Mouse (Mus musculus): Measurements from ENCODE around the gene G6pdx. TPM values are rescaled to one million over a fixed set of nuclear protein-coding genes. Genes with fewer than 3 reads are reported as not detected.

G6pdx gene
- polyA plus RNA-seq, 1 experiment from 2014 or later, result 24.3 TPM

- 13% methylated on average over 30 of the region's 30 CpGs for WGBS (ENCODE audit: insufficient replicate concordance)
Observed at GRCm38 (mm10) chrX:74392535-74393443, 36.2 kb downstream of the G6pdx start, which contains the start of the genes Fam3a and Ikbkg. Fam3a (minus strand) TSS chrX:74393272. Ikbkg (plus strand) TSS chrX:74393290.

DNA sequence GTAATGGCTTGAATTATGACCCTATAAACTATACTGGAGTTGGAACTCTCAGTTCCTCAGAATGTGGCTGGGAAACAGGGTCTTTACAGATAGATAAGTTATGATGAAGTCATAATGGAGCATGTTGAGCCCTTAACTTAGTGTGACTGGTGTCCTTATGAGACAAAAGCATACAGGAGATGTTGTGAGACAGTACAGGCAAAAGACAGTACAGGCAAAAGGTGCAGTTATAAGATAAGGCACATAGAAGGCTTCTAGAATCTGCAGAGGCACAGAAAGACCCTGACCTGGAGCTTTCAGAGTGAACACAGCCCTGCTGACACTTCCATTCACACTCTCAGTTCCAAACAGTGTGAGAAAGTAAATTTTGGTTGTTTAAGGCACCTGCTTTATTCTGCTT is 40.8 kb downstream of the G6pdx start:
- H3K4me3 ChIP-seq (ENCODE audit: low read depth, low read length), result no peak overlapping the region
- H3K9me3 ChIP-seq (ENCODE audit: low read length), result no peaks in the 10 kb centered on the region
- H3K27me3 ChIP-seq (ENCODE audit: insufficient read depth, low read length), result no peaks in the 10 kb centered on the region
- H3K4me1 ChIP-seq (ENCODE audit: insufficient read depth), result peaks cover 2% of the 10 kb centered on the region; the same call in 1 of the 2 replicates
- ATAC-seq (no peak), DNase-seq (no peak)
- 0 out of 2 replicates have a peak, but pooled peaks cover 12% of the 10 kb centered on the region for H3K36me3 ChIP-seq (replicated peaks; ENCODE audit: insufficient read depth, low read length)
- no peak for TF ChIP-seq CTCF (IDR thresholded peaks at IDR 0.05; ENCODE audit: low read depth)
- TF ChIP-seq EP300 (IDR thresholded peaks at IDR 0.05; ENCODE audit: low read depth), result peak; percentile 68
- no peak overlapping the region for H3K9ac ChIP-seq (replicated peaks)
- no peak overlapping the region for H3K27ac ChIP-seq (ENCODE audit: low read depth)
- no peak overlapping the region for H3K4me2 ChIP-seq (ENCODE audit: low read depth, low read length)

More at GRCm38 (mm10) chrX:74392535-74393443, 36.2 kb downstream of the G6pdx start, which contains the start of the genes Fam3a and Ikbkg:
- peak within 1 kb of the TSS; percentile 54 for H3K4me3 ChIP-seq (ENCODE audit: low read depth, low read length)
- peak; percentile 68 for TF ChIP-seq CTCF (IDR thresholded peaks at IDR 0.05; ENCODE audit: low read depth)
- no peak; the same call in 1 of the 2 replicates for TF ChIP-seq EP300 (IDR thresholded peaks at IDR 0.05; ENCODE audit: low read depth)
- ATAC-seq (peak; percentile 100), DNase-seq (peak; percentile 88)
- H3K9ac ChIP-seq (replicated peaks), result peak within 1 kb of the TSS; percentile 73
- H3K4me2 ChIP-seq (ENCODE audit: low read depth, low read length), result peak within 1 kb of the TSS; percentile 78
- H3K4me1 ChIP-seq (ENCODE audit: insufficient read depth), result peaks cover 2% of the 10 kb centered on the region; the same call in 1 of the 2 replicates
- H3K9me3 ChIP-seq (ENCODE audit: low read length), result no peaks in the 10 kb centered on the region
- no peaks in the 10 kb centered on the region for H3K27me3 ChIP-seq (ENCODE audit: insufficient read depth, low read length)
- peak within 1 kb of the TSS; percentile 94 for H3K27ac ChIP-seq (ENCODE audit: low read depth)
- no peaks in the 10 kb centered on the region for H3K36me3 ChIP-seq (replicated peaks; ENCODE audit: insufficient read depth, low read length)

DNA sequence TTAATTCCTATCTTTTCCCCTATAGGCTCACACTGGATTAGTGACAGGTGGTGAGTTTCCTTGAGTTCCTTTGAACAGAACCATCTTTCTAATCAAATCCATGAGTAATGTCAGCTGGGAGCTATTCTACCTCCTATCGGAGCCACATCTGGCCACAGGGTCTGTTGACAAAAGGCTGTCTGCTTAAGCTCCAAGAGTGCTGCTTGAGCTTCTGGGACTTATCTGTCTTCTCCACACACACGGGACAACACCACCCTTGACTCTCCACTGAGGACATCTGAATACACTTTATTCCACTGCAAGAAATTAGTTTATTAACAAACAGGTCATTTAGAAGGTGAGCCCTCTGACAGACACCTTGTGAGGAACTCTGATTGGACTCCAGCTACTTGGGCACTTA is 44.5 kb downstream of the G6pdx start:
- Histone ChIP-seq H3K27ac (ENCODE audit: low read depth) (no peak overlapping the region), H3K4me2 (ENCODE audit: low read depth, low read length) (no peak overlapping the region)

GRCm38 (mm10) chrX:74372888-74373549 is 56.0 kb downstream of the G6pdx start, which contains the start of the genes Ubl4a and Slc10a3:
Ubl4a (minus strand) TSS chrX:74373218.
Slc10a3 (minus strand) TSS chrX:74373349.
- ATAC-seq, result peak; percentile 92
- H3K4me3 ChIP-seq (ENCODE audit: low read depth, low read length), result peak within 1 kb of the TSS; percentile 52
- H3K27me3 ChIP-seq (ENCODE audit: insufficient read depth, low read length), result no peaks in the 10 kb centered on the region
- H3K36me3 ChIP-seq (replicated peaks; ENCODE audit: insufficient read depth, low read length), result no peaks in the 10 kb centered on the region
- TF ChIP-seq CTCF (IDR thresholded peaks at IDR 0.05; ENCODE audit: low read depth) (no peak), EP300 (IDR thresholded peaks at IDR 0.05; ENCODE audit: low read depth) (no peak)
- 11% methylated on average over 32 of the region's 32 CpGs for WGBS (ENCODE audit: insufficient replicate concordance)
- no peak within 1 kb of the TSS for H3K27ac ChIP-seq (ENCODE audit: low read depth)
- peak; percentile 91 for DNase-seq
- peak within 1 kb of the TSS; percentile 68 for H3K9ac ChIP-seq (replicated peaks)
- peak within 1 kb of the TSS; percentile 70 for H3K4me2 ChIP-seq (ENCODE audit: low read depth, low read length)
- 0 out of 2 replicates have a peak, but pooled peaks cover 5% of the 10 kb centered on the region for H3K4me1 ChIP-seq (ENCODE audit: insufficient read depth)
- H3K9me3 ChIP-seq (ENCODE audit: low read length), result no peaks in the 10 kb centered on the region

More for the DNA sequence above, 44.5 kb downstream of the G6pdx start:
- DNase-seq (no peak), ATAC-seq (peak; percentile 47; the same call in 1 of the 2 replicates)
- Histone ChIP-seq H3K4me1 (ENCODE audit: insufficient read depth) (no peaks in the 10 kb centered on the region), H3K9me3 (ENCODE audit: low read length) (no peaks in the 10 kb centered on the region), H3K9ac (replicated peaks) (no peak overlapping the region), H3K36me3 (replicated peaks; ENCODE audit: insufficient read depth, low read length) (0 out of 2 replicates have a peak, but pooled peaks cover 12% of the 10 kb centered on the region), H3K27me3 (ENCODE audit: insufficient read depth, low read length) (no peaks in the 10 kb centered on the region), H3K4me3 (ENCODE audit: low read depth, low read length) (no peak overlapping the region)
- TF ChIP-seq CTCF (IDR thresholded peaks at IDR 0.05; ENCODE audit: low read depth) (no peak), EP300 (IDR thresholded peaks at IDR 0.05; ENCODE audit: low read depth) (peak; percentile 55; the same call in 1 of the 2 replicates)
- WGBS (ENCODE audit: insufficient replicate concordance), result 65% methylated on average over 2 of the region's 2 CpGs

DNA sequence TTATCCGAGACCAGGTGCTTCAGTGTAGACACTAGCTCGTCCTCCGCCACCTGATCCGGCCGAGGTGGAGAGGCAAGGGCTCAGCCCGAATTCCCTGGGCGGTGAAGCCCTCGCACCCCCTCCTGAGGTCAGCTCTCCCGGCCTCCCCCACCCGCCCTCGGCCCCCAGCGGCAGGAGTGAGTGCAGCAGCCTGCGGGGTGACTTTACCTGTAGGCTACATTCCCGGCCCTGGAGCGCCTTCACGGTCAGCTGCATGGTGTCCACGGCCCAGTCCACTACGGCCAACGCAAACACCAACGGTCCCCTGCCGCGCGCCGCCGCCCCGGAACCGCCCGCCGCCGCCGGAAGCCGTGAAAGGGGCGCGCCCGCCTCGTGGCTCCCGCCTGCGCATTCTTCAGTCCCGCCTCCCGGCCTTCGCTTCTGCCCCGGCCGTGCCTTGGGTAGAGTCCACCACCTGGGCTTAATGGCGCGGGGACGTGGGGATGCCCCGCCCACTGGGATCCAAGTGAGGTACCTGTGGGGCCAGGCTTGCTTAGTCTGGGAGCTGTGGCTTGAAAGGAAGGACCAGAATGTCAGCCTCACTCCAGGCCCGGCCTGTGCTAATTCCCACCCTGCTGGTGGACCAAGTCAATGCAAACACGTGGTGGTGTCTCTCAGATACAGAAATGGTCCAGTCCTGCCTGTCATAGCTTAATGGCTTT is 60.6 kb downstream of the G6pdx start:
- peak overlapping the region; percentile 73 for H3K4me3 ChIP-seq (ENCODE audit: low read depth, low read length)
- H3K4me1 ChIP-seq (ENCODE audit: insufficient read depth), result 0 out of 2 replicates have a peak, but pooled peaks cover 9% of the 10 kb centered on the region
- TF ChIP-seq CTCF (IDR thresholded peaks at IDR 0.05; ENCODE audit: low read depth), result peak; percentile 13; the same call in 1 of the 2 replicates
- TF ChIP-seq EP300 (IDR thresholded peaks at IDR 0.05; ENCODE audit: low read depth), result no peak
- WGBS (ENCODE audit: insufficient replicate concordance), result 11% methylated on average over 35 of the region's 49 CpGs
- H3K27ac ChIP-seq (ENCODE audit: low read depth), result peak overlapping the region; percentile 82
- H3K4me2 ChIP-seq (ENCODE audit: low read depth, low read length), result peak overlapping the region; percentile 80
- DNase-seq, result peak; percentile 81
- peak; percentile 77 for ATAC-seq
- peak overlapping the region; percentile 78 for H3K9ac ChIP-seq (replicated peaks)
- H3K27me3 ChIP-seq (ENCODE audit: insufficient read depth, low read length), result no peaks in the 10 kb centered on the region
- H3K9me3 ChIP-seq (ENCODE audit: low read length), result no peaks in the 10 kb centered on the region
- H3K36me3 ChIP-seq (replicated peaks; ENCODE audit: insufficient read depth, low read length), result no peaks in the 10 kb centered on the region
